Mouse (Mus musculus) C2C12 (cell line): ENCODE data around the gene Syt3. TPM values are rescaled to one million over a fixed set of nuclear protein-coding genes. Genes with fewer than 3 reads are reported as not detected.
A peak's percentile ranks its signal among the peaks of the same experiment; 100 is the strongest.

Source experiments
- H3K27me3 ChIP-seq: one replicate; pipeline ENCODE4 v1.6.1; 2011; ENCODE audit not compliant: control insufficient read depth, insufficient read depth, insufficient read length
- H3K36me3 ChIP-seq: one replicate; pipeline ENCODE4 v1.6.1; 2011; ENCODE audit not compliant: control insufficient read depth, insufficient read depth
- H3K4me3 ChIP-seq: one replicate; pipeline ENCODE4 v1.5.1; 2011; ENCODE audit warnings: mild to moderate bottlenecking, control low read depth; ENCODE audit not compliant: poor library complexity, insufficient read depth, severe bottlenecking
- H3K79me2 ChIP-seq: one replicate; pipeline ENCODE4 v1.6.1; 2011; ENCODE audit not compliant: control insufficient read depth, insufficient read depth
- H3K79me3 ChIP-seq: one replicate; pipeline ENCODE4 v1.6.1; 2011; ENCODE audit warnings: low read depth, control low read depth
- H3ac ChIP-seq: one replicate; pipeline ENCODE3; 2011; ENCODE audit warnings: low read depth; ENCODE audit not compliant: control insufficient read depth, insufficient read length
- CEBPB ChIP-seq: IDR thresholded peaks from one replicate; pipeline ENCODE4 v1.6.1; 2011; ENCODE audit warnings: low read depth, mild to moderate bottlenecking, control low read depth, moderate library complexity
- CTCF ChIP-seq: IDR thresholded peaks from one replicate; pipeline ENCODE4 v1.5.1; 2011; ENCODE audit not compliant: control insufficient read depth, insufficient read depth, insufficient read length
- FOSL1 ChIP-seq: IDR thresholded peaks from one replicate; pipeline ENCODE4 v1.8.0; 2011; ENCODE audit warnings: mild to moderate bottlenecking, low read length; ENCODE audit not compliant: poor library complexity, insufficient read depth, severe bottlenecking
- MAX ChIP-seq: IDR thresholded peaks from one replicate; pipeline ENCODE4 v1.6.1; 2011; ENCODE audit warnings: mild to moderate bottlenecking, control low read depth
- MYOD1 ChIP-seq: IDR thresholded peaks from one replicate; pipeline ENCODE4 v1.6.1; 2011; ENCODE audit warnings: low read depth; ENCODE audit not compliant: control insufficient read depth, insufficient read length
- MYOG ChIP-seq: IDR thresholded peaks from one replicate; pipeline ENCODE4 v1.6.1; 2011; ENCODE audit not compliant: control insufficient read depth, insufficient read length; ENCODE audit errors: extremely low read depth
- USF1 ChIP-seq: IDR thresholded peaks from one replicate; pipeline ENCODE4 v1.6.1; 2011; ENCODE audit warnings: low read depth, mild to moderate bottlenecking, control low read depth, moderate library complexity
- polyA plus RNA-seq: library from polyadenylated mRNA; unstranded; fragments of >200 nt; fragmentation: generic; extraction: Trizol; gene quantifications from one replicate; pipeline ENCODE4 v1.2.1, GENCODE M21; 2012; ENCODE audit warnings: missing spikeins

The Syt3 gene
- polyA plus RNA-seq, 1 experiment: not detected

DNA sequence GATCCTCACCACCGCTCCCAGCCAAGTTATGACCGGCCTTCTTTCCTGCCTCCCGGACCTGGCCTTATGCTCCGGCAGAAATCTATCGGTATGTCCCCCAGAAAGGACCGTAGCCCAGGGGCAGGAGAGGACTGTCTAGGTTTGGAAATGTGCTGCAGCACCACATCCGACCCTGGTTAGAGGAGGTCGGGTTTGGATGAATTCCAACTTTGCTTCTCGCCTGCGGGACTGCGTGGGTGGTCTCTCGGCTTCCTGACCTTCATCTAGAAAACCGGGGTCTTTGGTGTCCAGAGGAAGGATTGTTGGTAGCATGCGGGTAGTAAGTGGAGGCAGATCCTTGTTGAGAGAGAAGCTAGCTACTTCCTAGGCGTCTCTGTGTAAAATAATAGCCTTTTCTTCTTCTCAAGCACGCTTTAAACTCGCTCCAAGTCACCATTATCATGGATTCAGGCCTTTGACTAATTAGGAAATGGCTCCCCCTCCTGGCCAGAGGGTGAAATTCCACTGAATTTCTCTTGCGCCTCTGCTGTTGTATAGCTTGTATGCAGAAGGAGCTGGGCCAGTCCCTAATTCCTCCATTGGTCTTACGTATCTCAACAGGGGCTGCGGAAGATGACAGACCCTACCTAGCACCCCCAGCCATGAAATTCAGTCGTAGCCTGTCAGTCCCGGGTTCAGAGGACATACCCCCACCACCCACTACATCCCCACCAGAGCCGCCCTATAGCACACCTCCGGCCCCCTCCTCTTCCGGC, 32.8 kb upstream of the Syt3 start:
- H3K79me2 ChIP-seq: no peaks in the 10 kb centered on the region
- H3K79me3 ChIP-seq: no peaks in the 10 kb centered on the region
- no peak overlapping the region for H3K4me3 ChIP-seq
- H3ac ChIP-seq: no peak overlapping the region
- H3K27me3 ChIP-seq: peaks cover 91% of the 10 kb centered on the region
- H3K36me3 ChIP-seq: no peaks in the 10 kb centered on the region
- TF ChIP-seq CEBPB: no peak
- TF ChIP-seq MAX: no peak
- TF ChIP-seq MYOD1: no peak
- peak; percentile 44 for TF ChIP-seq CTCF

- Histone ChIP-seq H3K27me3 (peaks cover 94% of the 10 kb centered on the region), H3ac (no peak overlapping the region), H3K4me3 (no peak overlapping the region), H3K36me3 (no peaks in the 10 kb centered on the region), H3K79me2 (no peaks in the 10 kb centered on the region), H3K79me3 (no peaks in the 10 kb centered on the region)
- no peak for TF ChIP-seq CEBPB
- no peak for TF ChIP-seq USF1
- TF ChIP-seq FOSL1: no peak
- TF ChIP-seq MAX: no peak
- TF ChIP-seq CTCF: no peak
- no peak for TF ChIP-seq MYOG
- TF ChIP-seq MYOD1: no peak
Observed at GRCm38 (mm10) chr7:44351881-44352749, 31.8 kb upstream of the Syt3 start.

GRCm38 (mm10) chr7:44352750-44353600, 30.9 kb upstream of the Syt3 start:
- no peak overlapping the region for H3K4me3 ChIP-seq
- H3K36me3 ChIP-seq: no peaks in the 10 kb centered on the region
- H3K79me2 ChIP-seq: no peaks in the 10 kb centered on the region
- peaks cover 94% of the 10 kb centered on the region for H3K27me3 ChIP-seq
- no peak for TF ChIP-seq CEBPB
- no peak for TF ChIP-seq FOSL1
- no peak for TF ChIP-seq CTCF
- no peak for TF ChIP-seq MYOD1
- TF ChIP-seq MYOG: no peak
- no peak for TF ChIP-seq USF1
- no peak for TF ChIP-seq MAX
- H3K79me3 ChIP-seq: no peaks in the 10 kb centered on the region
- H3ac ChIP-seq: no peak overlapping the region

DNA sequence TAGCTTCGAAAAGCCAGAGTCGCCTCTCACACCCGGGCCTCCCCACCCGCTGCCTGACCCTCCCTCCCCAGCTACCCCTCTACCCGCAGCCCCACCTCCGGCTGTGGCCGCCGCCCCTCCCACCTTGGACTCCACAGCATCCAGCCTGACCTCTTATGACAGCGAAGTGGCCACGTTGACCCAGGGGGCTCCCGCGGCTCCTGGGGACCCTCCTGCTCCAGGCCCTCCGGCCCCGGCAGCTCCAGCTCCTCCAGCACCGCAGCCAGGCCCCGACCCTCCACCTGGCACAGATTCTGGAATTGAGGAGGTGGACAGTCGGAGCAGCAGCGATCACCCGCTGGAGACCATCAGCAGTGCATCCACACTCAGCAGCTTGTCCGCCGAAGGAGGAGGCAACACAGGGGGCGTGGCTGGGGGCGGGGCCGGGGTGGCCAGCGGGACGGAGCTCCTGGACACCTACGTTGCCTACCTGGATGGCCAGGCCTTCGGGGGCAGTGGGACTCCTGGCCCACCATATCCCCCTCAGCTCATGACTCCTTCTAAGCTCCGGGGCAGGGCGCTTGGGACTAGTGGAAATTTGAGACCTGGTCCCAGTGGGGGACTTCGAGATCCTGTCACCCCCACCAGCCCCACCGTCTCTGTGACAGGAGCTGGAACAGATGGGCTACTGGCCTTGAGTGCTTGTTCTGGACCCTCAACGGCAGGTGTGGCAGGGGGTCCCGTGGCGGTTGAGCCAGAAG, 30.1 kb upstream of the Syt3 start:
- Histone ChIP-seq H3K27me3 (peaks cover 93% of the 10 kb centered on the region), H3K4me3 (no peak overlapping the region), H3K79me2 (no peaks in the 10 kb centered on the region), H3K36me3 (no peaks in the 10 kb centered on the region), H3K79me3 (no peaks in the 10 kb centered on the region), H3ac (no peak overlapping the region)
- TF ChIP-seq MAX (no peak), CEBPB (no peak), MYOG (no peak), CTCF (no peak), USF1 (no peak), FOSL1 (no peak), MYOD1 (no peak)

- TF ChIP-seq CEBPB: no peak
- TF ChIP-seq CTCF: no peak
- no peak for TF ChIP-seq USF1
- no peak for TF ChIP-seq MAX
- TF ChIP-seq FOSL1: no peak
- Histone ChIP-seq H3ac (no peak overlapping the region), H3K79me3 (no peaks in the 10 kb centered on the region), H3K27me3 (peaks cover 93% of the 10 kb centered on the region), H3K79me2 (no peaks in the 10 kb centered on the region), H3K36me3 (no peaks in the 10 kb centered on the region), H3K4me3 (no peak overlapping the region)
Observed at GRCm38 (mm10) chr7:44355411-44355810, 28.5 kb upstream of the Syt3 start.
